In the genomic region with DNA sequence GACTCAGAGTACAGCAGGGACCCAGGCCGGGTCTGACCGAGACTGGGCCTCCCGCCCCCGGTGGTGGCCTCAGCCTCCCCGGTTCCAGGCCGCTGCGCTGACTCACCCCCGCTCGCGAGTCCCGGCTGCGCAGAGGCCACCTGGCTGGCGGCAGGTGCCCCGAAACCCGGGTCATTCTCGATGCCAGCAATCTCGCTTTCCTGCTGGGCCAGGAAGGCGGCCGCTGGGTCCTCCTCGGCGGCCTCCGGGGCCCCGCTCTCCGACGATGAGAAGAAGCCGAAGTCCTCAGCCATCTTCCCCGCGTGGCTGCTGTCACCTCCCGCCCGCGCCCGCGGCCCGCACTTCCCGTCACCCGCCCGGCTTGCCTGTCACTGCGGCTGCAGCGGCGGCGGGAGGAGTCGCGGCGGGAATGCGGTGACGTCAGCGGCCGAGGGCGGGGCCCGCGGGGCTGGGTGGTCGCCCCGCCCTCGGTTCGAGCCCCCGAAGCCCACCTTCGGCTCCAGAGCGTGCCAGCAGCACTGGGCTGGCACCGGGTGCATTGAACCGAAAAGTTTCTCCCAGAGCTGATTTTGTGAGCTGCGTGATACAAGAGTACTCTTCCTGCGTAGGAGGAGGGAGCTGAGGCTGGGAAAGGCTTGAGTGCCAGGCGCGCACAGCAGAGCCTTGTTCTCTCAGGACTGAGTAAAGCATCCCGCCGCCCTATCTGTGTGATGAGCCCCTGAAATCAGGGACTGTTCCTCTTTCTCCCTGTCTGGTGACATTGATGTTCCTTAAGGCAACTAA, we compare ENCODE assay signal across 7 mouse cellular contexts. TPM values are rescaled to one million over a fixed set of nuclear protein-coding genes. Genes with fewer than 3 reads are reported as not detected.
DNase-seq lines count a peak whose midpoint lies in the region; ATAC-seq lines count a peak whose summit lies in the region.

A gene (minus strand): TSS at position 373 of the 783 bp plus-strand sequence.

- no peaks in the 10 kb centered on the region for H3K36me3 ChIP-seq in intestine, embryonic 16.5 days (ENCODE audit: control insufficient read depth, insufficient read depth, low read length)
- H3K36me3 ChIP-seq in midbrain, embryonic 11.5 days (ENCODE audit: control insufficient read depth, insufficient read depth, low read length), result no peaks in the 10 kb centered on the region

- H3K27me3 ChIP-seq in intestine, embryonic 16.5 days (replicated peaks; ENCODE audit: control insufficient read depth, insufficient read depth, low read length), result no peaks in the 10 kb centered on the region
- peaks cover 8% of the 10 kb centered on the region for H3K27me3 ChIP-seq in midbrain, embryonic 11.5 days (ENCODE audit: control insufficient read depth, insufficient read depth, low read length)

- DNase-seq in adrenal gland, adult 2 months, result peak; percentile 94
- DNase-seq in embryo, embryonic 11.5 days (ENCODE audit: low read depth, low spot score), result peak; percentile 58
- DNase-seq in gastrocnemius, postnatal 4 days (ENCODE audit: low spot score in 2 of 2), result peak; percentile 81 to 88
- DNase-seq in left cerebral cortex, postnatal 4 days, result peak; percentile 91
- peak; percentile 99 for DNase-seq in midbrain, embryonic 11.5 days (ENCODE audit: low spot score, missing footprints)
- peak; percentile 51 for DNase-seq in skeletal muscle tissue, adult 2 months (ENCODE audit: low read depth, low spot score)

- no peaks in the 10 kb centered on the region for H3K9me3 ChIP-seq in intestine, embryonic 16.5 days (ENCODE audit: control insufficient read depth, low read length)
- no peaks in the 10 kb centered on the region for H3K9me3 ChIP-seq in midbrain, embryonic 11.5 days (ENCODE audit: control insufficient read depth, low read length)

- ATAC-seq in intestine, embryonic 16.5 days, result peak; percentile 84
- peak; percentile 77 for ATAC-seq in midbrain, embryonic 11.5 days (ENCODE audit: low FRiP score)

- H3K4me3 ChIP-seq in intestine, embryonic 16.5 days (ENCODE audit: low read length), result peak within 1 kb of the TSS; percentile 85
- H3K4me3 ChIP-seq in midbrain, embryonic 11.5 days (ENCODE audit: low read depth, low read length), result peak within 1 kb of the TSS; percentile 62

- H3K4me2 ChIP-seq in intestine, embryonic 16.5 days (ENCODE audit: low read depth, low read length), result peak within 1 kb of the TSS; percentile 93
- H3K4me2 ChIP-seq in midbrain, embryonic 11.5 days, result peak within 1 kb of the TSS; percentile 98

- H3K27ac ChIP-seq in intestine, embryonic 16.5 days (ENCODE audit: low read length), result peak within 1 kb of the TSS; percentile 75
- no peak within 1 kb of the TSS for H3K27ac ChIP-seq in midbrain, embryonic 11.5 days (ENCODE audit: low read depth, low read length)

- 1% methylated on average over 65 of the region's 66 CpGs for WGBS in intestine, embryonic 16.5 days
- WGBS in midbrain, embryonic 11.5 days, result under 1% methylated on average over 64 of the region's 66 CpGs

- intact Hi-C loops in left cerebral cortex, postnatal 4 days (cut with DNase I), result no loop called here

- H3K4me1 ChIP-seq in intestine, embryonic 16.5 days (ENCODE audit: control insufficient read depth, insufficient read depth, low read length), result peaks cover 20% of the 10 kb centered on the region
- H3K4me1 ChIP-seq in midbrain, embryonic 11.5 days (ENCODE audit: control insufficient read depth, insufficient read depth, low read length), result peaks cover 14% of the 10 kb centered on the region; the same call in 1 of the 2 replicates

- H3K9ac ChIP-seq in intestine, embryonic 16.5 days (ENCODE audit: low read depth, low read length), result peak within 1 kb of the TSS; percentile 89
- peak within 1 kb of the TSS; percentile 70 for H3K9ac ChIP-seq in midbrain, embryonic 11.5 days (ENCODE audit: low read length)

RNA-seq across cellular contexts. Expression of the gene that starts here (rescaled TPM):
- total RNA-seq in adrenal gland, adult 2 months (2021), result 100 to 1,000 TPM in 1 of 2 experiments, 10 to 100 TPM in 1; 73.6 to 190 TPM
- polyA plus RNA-seq in adrenal gland, adult 2 months (2012; rRNA removed), result 60.3 and 70.6 TPM in 2 replicates
- total RNA-seq in gastrocnemius, postnatal 4 days (2021), result 10 to 100 TPM; 69.2 to 72.3 TPM
- polyA plus RNA-seq in intestine, embryonic 16.5 days (2015; fragmentation: Nextera tagmentation; extraction: Ambion mirVana), result 80.1 and 87.4 TPM in 2 replicates
- total RNA-seq in left cerebral cortex, postnatal 4 days (2021), result 100 to 1,000 TPM; 256 to 262 TPM
- 22.3 and 28.1 TPM in 2 replicates for polyA plus RNA-seq in midbrain, embryonic 11.5 days (2014; fragmentation: Nextera tagmentation; extraction: Ambion mirVana)
